Mouse (Mus musculus) gonadal fat pad, adult 2 months (tissue): ENCODE measurements around the gene Mutyh. TPM values are rescaled to one million over a fixed set of nuclear protein-coding genes. Genes with fewer than 3 reads are reported as not detected.

Source experiments
- DNase-seq: peaks from one replicate; pipeline ENCODE4 v3.0.0-alpha.2; 2012; ENCODE audit warnings: low read depth
- polyA plus RNA-seq: library from polyadenylated mRNA; depleted of rRNA; stranded (reverse); fragments of >200 nt; gene quantifications from 2 replicates; pipeline ENCODE4 v1.2.3, GENCODE M21; 2012; rRNA removed

Gene Mutyh
- polyA plus RNA-seq, result 9.9 and 16.2 TPM in 2 replicates

DNA sequence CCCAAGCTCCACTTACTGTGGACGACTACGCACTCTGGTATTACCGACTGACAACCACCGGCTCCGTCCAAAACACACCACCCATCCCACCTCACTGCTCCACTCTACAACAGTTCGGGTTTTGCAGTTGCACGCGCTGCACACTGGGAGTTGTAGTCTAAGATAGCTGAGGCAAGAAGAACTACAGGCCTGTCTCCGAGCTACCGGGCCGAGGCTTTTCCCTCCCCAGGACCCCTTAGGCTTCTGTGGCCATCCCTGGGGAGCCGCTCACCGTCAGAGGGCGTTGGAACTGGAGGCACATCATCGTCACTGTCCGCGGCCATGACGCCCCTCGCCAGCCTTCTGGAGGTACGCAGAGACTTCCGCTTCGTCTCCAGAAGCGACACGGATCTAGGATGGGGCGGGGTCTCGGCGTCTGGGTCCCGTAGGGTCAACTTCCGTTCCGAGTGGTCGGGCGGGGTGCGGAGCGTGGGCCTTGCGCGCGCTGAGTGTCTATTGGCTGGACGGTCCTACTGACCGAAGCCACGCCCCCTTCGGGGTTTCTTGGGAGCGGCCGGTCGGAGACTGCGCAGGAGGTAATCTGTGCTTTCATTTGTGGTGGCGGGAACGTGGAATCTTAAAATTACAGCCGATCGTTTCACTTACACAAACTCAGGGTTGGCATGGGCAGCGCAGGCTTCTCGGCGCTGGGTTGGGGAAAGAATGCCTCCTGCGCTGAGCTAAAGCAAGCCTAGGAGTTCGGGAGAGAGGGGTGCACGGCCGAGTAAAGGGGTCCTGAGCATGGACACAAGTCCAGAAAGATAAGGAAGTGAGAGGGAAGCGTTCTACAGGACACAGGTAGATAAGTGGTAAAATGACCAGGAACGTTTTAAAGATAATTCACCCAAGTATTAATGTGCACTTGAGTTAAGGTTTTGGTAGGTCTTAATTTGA is at the start of gene Mutyh, which contains the start of gene Toe1:
TSS of gene Mutyh (plus strand) at position 527 of the 933 bp plus-strand sequence.
TSS of gene Toe1 (minus strand) at position 444 of the 933 bp plus-strand sequence.
- DNase-seq, result no peak

DNA sequence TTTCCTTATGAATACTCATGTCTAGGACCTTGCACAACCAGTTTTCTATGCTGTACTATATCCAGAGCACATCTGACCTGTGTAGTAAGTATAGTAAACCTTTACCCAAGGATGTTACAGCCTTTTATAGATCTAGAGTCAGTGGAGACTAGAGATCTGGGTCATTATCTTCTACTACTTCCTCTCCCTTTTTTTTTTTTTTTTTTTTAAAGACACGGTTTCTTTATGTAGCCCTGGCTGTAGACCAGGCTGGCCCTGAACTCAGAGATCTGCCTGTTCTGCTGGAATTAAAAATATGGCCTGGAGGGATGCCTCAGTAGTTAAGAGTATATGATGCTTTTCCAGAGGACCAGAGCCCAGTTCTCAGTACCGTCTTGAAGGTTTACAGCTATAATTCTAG is 45.6 kb upstream of the Mutyh start:
- DNase-seq, result no peak

GRCm38 (mm10) chr4:116764001-116764400 is 43.5 kb upstream of the Mutyh start:
- no peak for DNase-seq

- no peak for DNase-seq
These were observed 39.0 kb upstream of the Mutyh start for GRCm38 (mm10) chr4:116768510-116768909.

DNA sequence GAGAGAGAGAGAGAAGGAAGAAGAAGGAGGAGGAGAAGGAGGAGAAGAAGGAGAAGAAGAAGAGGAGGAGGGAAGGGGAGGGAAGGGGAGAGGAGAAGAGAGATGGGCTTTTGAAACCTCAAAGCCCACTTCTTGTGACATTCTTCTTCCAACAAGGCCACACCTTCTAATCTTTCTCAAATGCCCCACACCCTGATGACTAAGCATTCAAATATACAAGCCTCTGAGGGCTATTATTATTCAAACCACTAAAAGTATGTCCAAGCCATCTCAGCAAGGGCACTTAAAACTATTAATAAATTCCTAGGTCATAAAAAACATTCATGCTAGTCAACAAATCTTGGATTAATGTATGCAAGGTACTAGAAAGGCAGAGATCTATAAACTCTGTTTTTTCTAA is 38.5 kb upstream of the Mutyh start:
- DNase-seq, result no peak

DNA sequence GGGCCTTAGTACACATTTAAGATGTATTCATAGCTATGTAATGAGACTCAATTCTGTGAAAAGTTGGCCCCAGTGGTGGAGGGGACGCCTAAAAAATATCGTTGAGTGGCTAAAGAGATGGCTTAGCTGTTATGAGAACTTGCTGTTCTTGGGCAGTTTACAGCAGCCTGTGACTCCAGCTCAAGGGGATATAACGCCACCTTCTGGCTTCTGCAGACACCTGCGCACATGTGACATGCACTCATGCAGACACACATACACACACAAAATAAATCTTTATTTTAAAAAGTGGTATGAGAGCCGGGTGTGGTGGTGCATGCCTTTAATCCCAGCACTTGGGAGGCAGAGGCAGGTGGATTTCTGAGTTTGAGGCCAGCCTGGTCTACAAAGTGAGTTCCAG is 31.1 kb upstream of the Mutyh start:
- no peak for DNase-seq

DNA sequence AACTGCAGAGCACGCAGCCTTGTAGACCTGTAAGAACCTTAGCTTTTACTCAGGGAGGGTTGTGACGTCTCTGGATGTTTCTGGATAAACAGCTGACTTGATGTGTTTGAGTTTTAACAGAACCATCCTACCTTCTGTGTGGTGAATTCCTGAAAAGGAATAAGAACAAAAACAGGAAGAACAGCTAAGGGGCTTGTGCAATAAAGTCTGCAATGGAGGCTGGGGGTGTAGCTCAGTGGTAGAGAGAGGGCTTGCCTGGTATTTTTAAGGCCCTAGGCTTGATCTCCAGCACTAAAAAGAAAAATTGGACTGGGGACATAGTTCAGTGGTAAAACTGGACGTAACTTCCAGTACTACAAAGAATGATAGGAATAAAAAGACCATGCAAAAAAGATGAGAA is 30.4 kb upstream of the Mutyh start:
- DNase-seq, result no peak

DNA sequence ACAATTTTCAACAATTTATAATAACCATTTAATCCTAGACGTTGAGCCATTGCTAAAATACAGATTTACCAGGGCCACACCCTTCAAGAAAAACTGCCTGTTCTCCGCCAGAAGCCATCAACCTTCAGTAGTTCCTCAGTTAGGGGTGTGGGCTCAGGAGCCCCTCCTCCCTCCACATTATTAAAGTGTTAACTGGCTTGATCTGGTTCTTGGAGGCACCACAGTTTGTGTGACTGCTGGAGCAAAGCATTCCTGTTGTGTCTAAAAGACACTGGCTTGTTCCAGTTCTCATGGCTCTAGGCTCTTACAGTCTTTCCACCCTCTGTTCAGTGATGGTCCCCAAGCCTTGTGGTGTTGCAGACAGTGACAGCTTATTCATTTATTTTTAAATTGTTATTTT is 27.0 kb upstream of the Mutyh start:
- no peak for DNase-seq

GRCm38 (mm10) chr4:116781366-116781765 is 26.2 kb upstream of the Mutyh start:
- DNase-seq, result no peak

DNA sequence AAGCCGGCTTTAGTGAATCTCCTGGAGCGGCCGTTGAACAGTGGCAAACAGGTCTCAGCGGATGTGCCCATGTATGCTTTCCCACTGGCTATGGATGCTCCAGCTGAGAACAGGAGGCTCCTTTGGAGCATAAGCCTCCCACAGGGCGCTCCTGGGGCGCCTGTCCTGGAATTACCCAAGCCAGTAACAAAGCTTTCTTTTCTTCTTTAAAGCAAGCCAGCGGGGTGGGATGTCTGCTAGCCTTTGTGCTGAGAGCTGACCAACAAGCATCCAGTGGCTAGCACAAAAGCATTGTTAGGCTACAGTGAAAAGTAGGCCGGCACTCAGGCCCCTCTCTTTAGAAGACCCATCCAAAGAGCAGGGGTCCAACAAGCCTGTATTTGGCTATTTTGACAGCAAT is 25.4 kb upstream of the Mutyh start:
- no peak for DNase-seq

GRCm38 (mm10) chr4:116786587-116786986 is 20.9 kb upstream of the Mutyh start:
- DNase-seq, result no peak

- no peak for DNase-seq
These were observed 19.4 kb upstream of the Mutyh start for GRCm38 (mm10) chr4:116787985-116788760.

DNA sequence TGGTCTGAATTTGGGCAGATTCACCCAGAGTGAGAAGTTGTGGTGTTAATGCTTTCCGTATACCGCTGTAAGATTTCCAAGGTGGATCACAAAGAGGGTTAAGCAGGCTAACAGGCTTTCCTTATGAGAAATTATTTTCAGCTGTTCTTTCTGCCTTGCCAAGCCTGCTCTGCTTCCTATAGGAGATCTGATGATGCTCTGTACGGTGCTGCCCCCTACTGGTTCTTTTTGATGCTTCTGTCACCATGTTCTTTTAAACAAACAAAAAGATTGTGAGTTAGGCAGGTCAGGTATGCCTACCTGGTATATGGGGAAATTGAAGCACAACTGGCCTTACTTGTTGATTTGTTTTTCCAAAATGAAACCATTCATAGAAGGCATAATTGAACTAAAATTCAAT is 18.6 kb upstream of the Mutyh start:
- DNase-seq, result no peak

- no peak for DNase-seq
These were observed 15.1 kb upstream of the Mutyh start for GRCm38 (mm10) chr4:116792453-116792852.

DNA sequence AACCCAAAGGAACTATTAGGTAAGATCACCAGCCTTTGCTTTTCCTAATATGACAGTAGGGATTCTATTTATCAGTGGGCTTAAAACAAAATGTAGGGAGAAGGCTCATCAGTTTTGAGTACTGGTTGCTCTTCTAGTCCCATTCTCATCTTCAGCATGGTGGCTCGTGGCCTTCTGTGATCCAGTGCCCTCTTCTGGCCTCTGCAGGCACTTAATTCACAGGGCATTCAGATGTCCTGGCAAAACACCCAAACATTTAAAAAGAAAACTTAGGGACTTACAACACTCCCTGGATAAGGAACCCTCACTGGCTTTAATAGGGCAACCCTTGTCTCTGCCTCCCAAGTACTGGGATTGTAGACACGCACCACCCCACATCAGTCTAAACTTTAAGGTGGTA is 13.2 kb upstream of the Mutyh start:
- DNase-seq, result no peak

DNA sequence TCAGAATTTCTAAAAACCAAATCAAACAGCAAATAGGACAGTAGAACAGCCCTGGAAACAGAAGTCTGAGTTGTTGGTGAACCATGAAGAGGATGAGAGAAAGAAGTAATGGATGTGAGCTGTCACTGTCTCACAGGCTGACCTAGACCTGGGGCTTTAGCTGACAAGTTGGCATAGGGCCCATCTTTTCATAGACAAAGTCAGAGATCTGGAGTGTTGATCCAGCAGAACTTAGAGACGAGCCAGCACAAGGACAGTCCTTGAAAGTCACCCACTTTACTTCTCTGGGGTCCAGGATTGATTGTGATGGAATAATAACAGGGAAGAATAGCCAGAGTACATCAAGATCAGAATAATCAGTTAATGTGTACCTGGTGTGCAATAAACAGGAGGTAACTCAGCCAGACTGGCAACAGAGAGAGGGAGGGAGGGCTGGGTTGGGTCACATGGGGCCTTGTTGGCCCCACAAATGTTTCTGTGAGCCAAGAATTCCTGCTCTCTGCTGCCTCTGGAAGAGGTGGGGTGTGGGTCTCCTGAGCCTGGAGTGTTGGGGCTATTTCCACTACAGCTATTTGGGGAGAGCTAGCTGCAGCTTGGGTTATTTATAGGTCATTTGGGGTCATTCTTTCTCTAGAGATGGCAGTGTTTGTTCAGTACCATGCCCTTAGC is 10.9 kb upstream of the Mutyh start:
- no peak for DNase-seq

GRCm38 (mm10) chr4:116799901-116800300 is 7.6 kb upstream of the Mutyh start:
- no peak for DNase-seq

- DNase-seq, result no peak
These were observed 3.5 kb downstream of the Mutyh start for GRCm38 (mm10) chr4:116811012-116811411.

GRCm38 (mm10) chr4:116815276-116815675 is 7.8 kb downstream of the Mutyh start:
- no peak for DNase-seq

- DNase-seq, result no peak
These were observed 10.0 kb downstream of the Mutyh start for GRCm38 (mm10) chr4:116817486-116817885.

GRCm38 (mm10) chr4:116819968-116820901 is 12.7 kb downstream of the Mutyh start:
- no peak for DNase-seq
